Mouse (Mus musculus) limb, embryonic 10.5 days (tissue): ENCODE results near the gene Dnajc25. TPM values are rescaled to one million over a fixed set of nuclear protein-coding genes. Genes with fewer than 3 reads are reported as not detected.

ENCODE experiments used
- DNase-seq: peaks from one replicate; pipeline ENCODE4 v3.0.0-alpha.2; 2017; ENCODE audit warnings: low spot score
- H3K27ac ChIP-seq: fragments of 300-500 bp; sonication (generic); 2 replicates; pipeline ENCODE4 v1.5.1; 2016; ENCODE audit warnings: mild to moderate bottlenecking
- H3K27me3 ChIP-seq: fragments of 300-500 bp; sonication (generic); 2 replicates; pipeline ENCODE4 v1.6.1; 2016; ENCODE audit warnings: low read depth, mild to moderate bottlenecking; ENCODE audit not compliant: poor library complexity, severe bottlenecking
- H3K36me3 ChIP-seq: fragments of 300-500 bp; sonication (generic); 2 replicates; pipeline ENCODE4 v1.6.1; 2016; ENCODE audit warnings: mild to moderate bottlenecking, moderate library complexity
- H3K4me1 ChIP-seq: fragments of 300-500 bp; sonication (generic); 2 replicates; pipeline ENCODE4 v1.6.1; 2016
- H3K4me3 ChIP-seq: fragments of 300-500 bp; sonication (generic); 2 replicates; pipeline ENCODE4 v1.5.1; 2016; ENCODE audit warnings: mild to moderate bottlenecking, moderate library complexity
- H3K9me3 ChIP-seq: fragments of 300-500 bp; sonication (generic); replicated peaks from 2 replicates; pipeline ENCODE4 v1.6.1; 2016; ENCODE audit warnings: mild to moderate bottlenecking
- WGBS: fragments of 180-500 bp; shearing (Covaris S2); methylation state at CpG from one replicate; pipeline ENCODE4 v1.1.7; 2016; 5-methylcytosine and 5-hydroxymethylcytosine counted together
- polyA plus RNA-seq: library from polyadenylated mRNA; unstranded; fragments of >200 nt; fragmentation: Nextera tagmentation; extraction: Ambion mirVana; gene quantifications from 2 replicates; pipeline ENCODE4 v1.2.1, GENCODE M21; 2016

Gene Dnajc25
- polyA plus RNA-seq, 1 experiment from 2014 or later, result 8.3 TPM

- no peak overlapping the region for H3K4me3 ChIP-seq
- H3K9me3 ChIP-seq, result no peaks in the 10 kb centered on the region
- no peaks in the 10 kb centered on the region for H3K36me3 ChIP-seq
- H3K4me1 ChIP-seq, result peaks cover 24% of the 10 kb centered on the region
- no peaks in the 10 kb centered on the region for H3K27me3 ChIP-seq
- no peak overlapping the region for H3K27ac ChIP-seq
- 88% methylated on average over 17 of the region's 17 CpGs for WGBS
- no peak for DNase-seq
Measured at GRCm38 (mm10) chr4:58990609-58991434, 4.0 kb upstream of the Dnajc25 start.

DNA sequence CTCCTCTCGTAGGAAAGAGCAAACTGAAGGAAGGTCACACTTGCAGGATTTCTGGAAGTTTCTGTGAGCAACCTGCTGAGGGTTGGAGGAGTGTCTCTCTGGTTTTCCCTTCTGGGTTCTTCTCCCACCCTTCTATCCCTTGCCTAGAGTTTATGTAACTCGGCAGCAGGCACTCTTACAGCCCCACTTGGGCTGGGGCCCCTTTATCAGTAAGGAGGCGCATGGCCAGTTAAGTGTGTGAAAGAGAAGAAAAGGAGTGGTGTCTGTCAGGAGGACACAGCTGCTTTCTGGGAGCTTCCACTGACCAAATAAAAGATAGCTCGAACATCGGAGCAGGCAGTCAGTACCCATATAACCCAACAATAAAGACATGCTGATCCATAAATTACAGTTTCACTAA lies 2.7 kb upstream of the Dnajc25 start:
- Histone ChIP-seq H3K36me3 (no peaks in the 10 kb centered on the region), H3K4me1 (peaks cover 16% of the 10 kb centered on the region), H3K27me3 (no peaks in the 10 kb centered on the region), H3K9me3 (no peaks in the 10 kb centered on the region), H3K4me3 (no peak overlapping the region), H3K27ac (no peak overlapping the region)
- 79% methylated on average over 5 of the region's 5 CpGs for WGBS
- DNase-seq, result no peak

DNA sequence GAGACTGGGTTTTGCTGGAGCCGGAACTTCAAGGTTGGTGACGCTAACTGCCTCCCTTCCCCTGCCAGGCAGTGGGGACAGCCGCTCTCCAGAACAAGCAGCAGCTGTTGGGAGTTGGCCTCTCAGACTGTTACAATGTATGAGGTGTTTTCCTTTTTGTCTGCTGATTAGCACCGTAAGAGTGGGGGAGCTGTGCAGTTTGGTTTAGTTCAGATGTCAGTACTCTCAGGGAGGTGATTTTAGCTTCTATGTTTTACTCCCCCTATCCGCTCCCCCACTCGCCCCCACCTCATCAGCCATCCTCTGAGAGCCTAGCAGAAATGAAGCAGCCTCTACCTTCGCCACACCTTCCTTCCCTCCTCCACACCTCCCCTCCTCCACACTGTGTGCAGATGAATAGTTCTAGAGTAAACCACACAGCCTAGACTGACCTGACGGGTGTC lies 410 bp downstream of the Dnajc25 start:
- H3K27me3 ChIP-seq, result no peaks in the 10 kb centered on the region
- H3K27ac ChIP-seq, result no peak overlapping the region
- H3K36me3 ChIP-seq, result no peaks in the 10 kb centered on the region
- WGBS, result 79% methylated on average over 8 of the region's 8 CpGs
- peaks cover 8% of the 10 kb centered on the region for H3K4me1 ChIP-seq
- no peak for DNase-seq
- H3K4me3 ChIP-seq, result no peak overlapping the region
- no peaks in the 10 kb centered on the region for H3K9me3 ChIP-seq

DNA sequence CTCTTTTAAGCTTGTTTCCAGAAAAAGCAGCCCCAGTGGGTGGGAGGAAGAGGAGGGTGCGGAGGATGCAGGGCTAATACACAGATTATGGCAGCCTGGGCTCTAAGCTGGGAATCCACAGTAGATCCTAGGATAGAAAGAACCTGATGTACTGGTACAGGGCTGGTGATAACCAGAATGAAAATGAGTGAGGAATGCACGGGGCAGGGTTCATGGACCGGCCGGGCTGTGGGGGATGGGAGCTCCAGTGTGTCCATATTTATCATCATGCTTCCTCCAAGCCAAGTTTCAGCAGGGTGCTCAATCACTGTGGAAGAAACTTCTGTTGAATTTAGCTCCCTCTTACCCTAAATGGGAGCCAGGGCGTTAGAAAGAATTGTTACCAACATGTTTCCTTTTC lies 2.2 kb downstream of the Dnajc25 start:
- Histone ChIP-seq H3K4me3 (no peak overlapping the region), H3K4me1 (peaks cover 8% of the 10 kb centered on the region), H3K36me3 (no peaks in the 10 kb centered on the region), H3K9me3 (no peaks in the 10 kb centered on the region), H3K27ac (no peak overlapping the region), H3K27me3 (no peaks in the 10 kb centered on the region)
- no peak for DNase-seq
- WGBS, result 77% methylated on average over 5 of the region's 5 CpGs

- H3K4me1 ChIP-seq, result peaks cover 16% of the 10 kb centered on the region
- H3K4me3 ChIP-seq, result no peak overlapping the region
- no peak overlapping the region for H3K27ac ChIP-seq
- no peaks in the 10 kb centered on the region for H3K9me3 ChIP-seq
- no peak for DNase-seq
- 94% methylated on average over 1 of the region's 1 CpGs for WGBS
- H3K36me3 ChIP-seq, result no peaks in the 10 kb centered on the region
- no peaks in the 10 kb centered on the region for H3K27me3 ChIP-seq
Measured at GRCm38 (mm10) chr4:58998688-58999087, 3.8 kb downstream of the Dnajc25 start.

DNA sequence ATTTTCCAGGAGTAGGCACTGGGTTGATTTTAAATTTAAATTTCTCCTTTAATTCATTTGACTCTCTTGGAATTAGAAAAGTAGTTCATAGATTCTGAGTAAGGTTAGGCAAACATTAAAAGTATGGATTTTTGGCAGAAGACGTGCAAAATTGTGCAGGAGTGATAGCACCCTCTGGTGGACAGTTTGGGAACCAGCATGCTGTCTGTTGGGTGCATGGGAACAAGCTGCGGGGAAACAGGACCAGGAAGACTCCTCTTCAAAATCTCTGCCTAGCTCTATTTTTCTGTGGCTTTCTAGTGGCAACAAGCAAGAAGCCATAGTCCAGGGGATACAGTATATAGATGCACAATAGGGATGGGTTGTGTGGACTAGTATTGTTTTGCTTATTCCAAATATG lies 4.8 kb downstream of the Dnajc25 start:
- H3K9me3 ChIP-seq, result no peaks in the 10 kb centered on the region
- H3K4me3 ChIP-seq, result no peak overlapping the region
- peaks cover 26% of the 10 kb centered on the region for H3K4me1 ChIP-seq
- H3K36me3 ChIP-seq, result no peaks in the 10 kb centered on the region
- no peak overlapping the region for H3K27ac ChIP-seq
- 24% methylated on average over 2 of the region's 2 CpGs for WGBS
- H3K27me3 ChIP-seq, result no peaks in the 10 kb centered on the region
- DNase-seq, result peak; percentile 75

- 4% methylated on average over 2 of the region's 2 CpGs for WGBS
- H3K27ac ChIP-seq, result no peak overlapping the region
- peaks cover 31% of the 10 kb centered on the region for H3K4me1 ChIP-seq
- no peak overlapping the region for H3K4me3 ChIP-seq
- H3K27me3 ChIP-seq, result no peaks in the 10 kb centered on the region
- DNase-seq, result peak; percentile 43
- H3K36me3 ChIP-seq, result no peaks in the 10 kb centered on the region
- H3K9me3 ChIP-seq, result no peaks in the 10 kb centered on the region
Measured at GRCm38 (mm10) chr4:59000614-59001013, 5.8 kb downstream of the Dnajc25 start.

- under 1% methylated on average over 89 of the region's 89 CpGs for WGBS
- H3K27ac ChIP-seq, result peak within 1 kb of the TSS; percentile 92
- peak; percentile 94 for DNase-seq
- no peaks in the 10 kb centered on the region for H3K9me3 ChIP-seq
- H3K4me3 ChIP-seq, result peak within 1 kb of the TSS; percentile 85
- no peaks in the 10 kb centered on the region for H3K27me3 ChIP-seq
- H3K4me1 ChIP-seq, result peaks cover 36% of the 10 kb centered on the region
- H3K36me3 ChIP-seq, result no peaks in the 10 kb centered on the region
Measured at GRCm38 (mm10) chr4:59002948-59003805, 8.3 kb downstream of the Dnajc25 start, which contains the start of gene Gm20503. Gene Gm20503, plus strand, starts transcription at chr4:59003210.

DNA sequence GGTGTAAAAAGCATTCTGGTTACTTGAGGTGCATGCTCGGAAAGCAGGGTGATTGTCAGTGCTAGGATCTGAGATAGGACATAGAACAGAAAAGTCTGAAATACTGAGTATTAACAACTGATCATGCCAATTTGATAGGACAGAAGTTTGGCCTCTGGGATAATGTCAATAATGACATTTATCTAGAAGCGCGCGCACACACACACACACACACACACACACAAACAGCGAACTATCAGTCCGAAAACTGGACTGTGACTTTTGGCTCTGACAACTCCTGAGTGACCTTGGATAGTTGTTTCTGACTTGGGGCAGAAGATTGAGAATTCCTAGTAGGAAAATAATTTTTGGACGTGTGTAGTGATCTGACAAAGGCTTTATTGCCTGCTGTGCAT lies 8.9 kb downstream of the Dnajc25 start:
- WGBS, result 44% methylated on average over 7 of the region's 7 CpGs
- no peaks in the 10 kb centered on the region for H3K36me3 ChIP-seq
- peak overlapping the region; percentile 92; the same call in 1 of the 2 replicates for H3K27ac ChIP-seq
- DNase-seq, result no peak
- no peaks in the 10 kb centered on the region for H3K9me3 ChIP-seq
- no peaks in the 10 kb centered on the region for H3K27me3 ChIP-seq
- peak overlapping the region; percentile 85 for H3K4me3 ChIP-seq
- H3K4me1 ChIP-seq, result peaks cover 36% of the 10 kb centered on the region

GRCm38 (mm10) chr4:59006211-59006610 lies 11.3 kb downstream of the Dnajc25 start:
- Histone ChIP-seq H3K36me3 (no peaks in the 10 kb centered on the region), H3K4me1 (peaks cover 36% of the 10 kb centered on the region), H3K27me3 (no peaks in the 10 kb centered on the region), H3K9me3 (no peaks in the 10 kb centered on the region), H3K4me3 (no peak overlapping the region), H3K27ac (no peak overlapping the region)
- 62% methylated on average over 8 of the region's 8 CpGs for WGBS
- DNase-seq, result no peak

- DNase-seq, result no peak
- no peak overlapping the region for H3K4me3 ChIP-seq
- peaks cover 36% of the 10 kb centered on the region for H3K4me1 ChIP-seq
- 88% methylated on average over 6 of the region's 6 CpGs for WGBS
- no peak overlapping the region for H3K27ac ChIP-seq
- no peaks in the 10 kb centered on the region for H3K27me3 ChIP-seq
- no peaks in the 10 kb centered on the region for H3K9me3 ChIP-seq
- no peaks in the 10 kb centered on the region for H3K36me3 ChIP-seq
Measured at GRCm38 (mm10) chr4:59007016-59007415, 12.2 kb downstream of the Dnajc25 start.

GRCm38 (mm10) chr4:59007974-59008373 lies 13.1 kb downstream of the Dnajc25 start:
- no peak for DNase-seq
- Histone ChIP-seq H3K9me3 (no peaks in the 10 kb centered on the region), H3K4me1 (peaks cover 30% of the 10 kb centered on the region), H3K4me3 (no peak overlapping the region), H3K36me3 (no peaks in the 10 kb centered on the region), H3K27me3 (no peaks in the 10 kb centered on the region), H3K27ac (no peak overlapping the region)
- 84% methylated on average over 5 of the region's 5 CpGs for WGBS

- no peak for DNase-seq
- Histone ChIP-seq H3K27me3 (no peaks in the 10 kb centered on the region), H3K9me3 (no peaks in the 10 kb centered on the region), H3K4me3 (no peak overlapping the region), H3K36me3 (0 out of 2 replicates have a peak, but pooled peaks cover 8% of the 10 kb centered on the region), H3K27ac (no peak overlapping the region), H3K4me1 (peaks cover 22% of the 10 kb centered on the region)
- WGBS, result 91% methylated on average over 7 of the region's 7 CpGs
Measured at GRCm38 (mm10) chr4:59009186-59009585, 14.3 kb downstream of the Dnajc25 start.
